Mouse (Mus musculus): ENCODE results near the gene Sptbn2.
"Not testable (repeated sequence)": the region's sequence is repeated elsewhere in the genome, so short reads cannot be mapped to it uniquely, and the experiment has no call there.

The Sptbn2 gene

GRCm38 (mm10) chr19:4729186-4729585 lies 18.2 kb downstream of the Sptbn2 start:
- no peak for DNase-seq

GRCm38 (mm10) chr19:4733052-4733451 lies 22.1 kb downstream of the Sptbn2 start:
- no peak for DNase-seq

DNA sequence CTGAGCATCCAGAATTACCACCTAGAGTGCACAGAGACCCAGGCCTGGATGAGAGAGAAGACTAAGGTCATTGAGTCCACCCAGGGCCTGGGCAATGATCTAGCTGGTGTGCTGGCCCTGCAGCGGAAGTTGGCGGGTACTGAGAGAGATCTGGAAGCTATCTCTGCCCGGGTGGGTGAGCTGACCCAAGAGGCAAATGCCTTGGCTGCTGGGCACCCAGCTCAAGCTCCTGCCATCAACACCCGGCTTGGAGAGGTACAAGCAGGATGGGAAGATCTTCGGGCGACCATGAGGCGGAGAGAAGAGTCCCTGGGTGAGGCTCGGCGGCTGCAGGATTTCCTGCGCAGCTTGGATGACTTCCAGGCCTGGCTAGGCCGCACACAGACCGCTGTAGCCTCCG lies 26.9 kb downstream of the Sptbn2 start:
- no peak for DNase-seq

- no peak for DNase-seq
These were observed 28.1 kb downstream of the Sptbn2 start for GRCm38 (mm10) chr19:4739053-4739452.

GRCm38 (mm10) chr19:4739762-4740161 lies 28.8 kb downstream of the Sptbn2 start:
- no peak for DNase-seq

DNA sequence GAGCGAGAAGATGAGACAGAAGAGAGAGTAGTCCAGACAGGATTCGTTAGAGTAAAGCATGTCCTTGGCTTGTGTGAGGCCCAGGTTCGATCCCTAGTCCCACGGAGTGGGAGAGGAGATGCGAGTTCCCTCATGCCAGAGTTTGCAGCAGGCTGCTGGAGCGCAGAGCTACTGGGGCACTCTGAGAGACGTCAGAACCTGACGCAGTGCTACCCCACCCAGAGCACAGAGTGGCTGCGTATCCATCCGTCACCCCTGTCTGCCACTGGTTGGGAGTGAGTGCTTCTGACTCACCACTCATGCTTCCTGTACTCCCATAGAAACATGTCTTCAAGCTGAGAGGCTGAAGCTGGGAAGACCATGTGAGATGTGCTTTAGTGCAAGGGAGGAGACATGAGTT lies 30.5 kb downstream of the Sptbn2 start:
- no peak for DNase-seq

GRCm38 (mm10) chr19:4742229-4742628 lies 31.3 kb downstream of the Sptbn2 start:
- no peak for DNase-seq

- DNase-seq = peak; percentile 35
These were observed 32.6 kb downstream of the Sptbn2 start for GRCm38 (mm10) chr19:4743524-4743923.

- DNase-seq = no peak
These were observed 33.1 kb downstream of the Sptbn2 start for GRCm38 (mm10) chr19:4744026-4744425.

DNA sequence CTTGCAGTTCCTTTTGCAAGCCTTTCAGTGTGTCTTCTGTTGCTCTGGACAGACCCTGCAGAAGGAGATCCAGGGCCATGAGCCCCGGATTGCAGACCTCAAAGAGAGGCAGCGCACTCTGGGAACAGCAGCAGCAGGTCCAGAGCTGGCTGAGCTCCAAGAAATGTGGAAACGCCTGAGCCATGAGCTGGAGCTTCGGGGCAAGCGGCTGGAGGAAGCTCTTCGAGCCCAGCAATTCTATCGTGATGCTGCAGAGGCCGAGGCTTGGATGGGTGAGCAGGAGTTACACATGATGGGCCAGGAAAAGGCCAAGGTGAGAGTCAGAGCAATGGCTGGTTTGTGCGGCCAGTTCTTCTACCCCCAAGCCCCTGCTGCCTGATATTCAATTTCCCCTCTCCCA lies 34.1 kb downstream of the Sptbn2 start:
- DNase-seq = no peak

DNA sequence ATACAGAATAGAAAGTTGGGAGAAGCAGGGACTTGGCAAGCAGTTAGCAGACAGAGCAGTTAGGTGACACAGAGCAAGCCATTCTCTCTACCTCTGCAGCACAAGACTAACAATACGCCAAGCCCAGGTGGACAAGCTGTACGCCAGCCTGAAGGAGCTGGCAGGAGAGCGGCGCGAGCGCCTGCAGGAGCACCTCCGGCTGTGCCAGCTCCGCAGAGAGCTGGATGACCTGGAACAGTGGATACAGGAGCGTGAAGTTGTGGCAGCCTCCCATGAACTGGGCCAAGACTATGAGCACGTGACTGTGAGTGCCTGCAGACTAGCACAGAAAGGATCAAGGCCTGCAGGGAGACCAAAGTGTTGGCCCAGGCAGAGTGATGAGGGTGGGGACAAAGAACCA lies 34.7 kb downstream of the Sptbn2 start:
- peak; percentile 24 for DNase-seq

GRCm38 (mm10) chr19:4746611-4747010 lies 35.6 kb downstream of the Sptbn2 start:
- no peak for DNase-seq

DNA sequence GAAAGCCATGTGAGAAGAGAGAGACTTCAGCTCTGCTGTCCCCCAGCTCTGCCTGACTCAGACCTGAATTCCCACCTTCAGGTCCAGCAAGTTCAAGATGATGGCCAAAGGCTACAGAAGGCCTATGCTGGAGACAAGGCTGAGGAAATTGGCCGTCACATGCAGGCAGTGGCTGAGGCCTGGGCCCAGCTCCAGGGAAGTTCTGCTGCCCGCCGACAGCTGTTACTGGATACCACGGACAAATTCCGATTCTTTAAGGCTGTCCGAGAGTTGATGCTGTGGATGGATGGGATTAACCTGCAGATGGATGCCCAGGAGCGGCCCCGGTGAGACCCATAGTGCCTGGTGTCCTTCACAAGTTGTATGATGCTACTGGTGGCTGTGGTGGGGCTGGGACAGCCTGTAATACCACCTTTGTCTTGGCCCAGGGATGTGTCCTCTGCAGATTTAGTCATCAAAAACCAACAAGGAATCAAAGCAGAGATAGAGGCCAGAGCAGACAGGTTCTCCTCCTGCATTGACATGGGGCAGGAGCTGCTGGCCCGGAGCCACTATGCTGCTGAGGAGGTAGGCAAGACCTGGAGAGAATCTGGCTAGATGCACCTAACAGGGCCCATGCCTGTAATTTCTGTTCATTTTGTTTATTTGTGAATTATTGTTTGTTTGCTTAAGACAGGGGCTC lies 36.8 kb downstream of the Sptbn2 start:
- no peak for DNase-seq

GRCm38 (mm10) chr19:4748493-4748892 lies 37.5 kb downstream of the Sptbn2 start:
- DNase-seq = no peak

DNA sequence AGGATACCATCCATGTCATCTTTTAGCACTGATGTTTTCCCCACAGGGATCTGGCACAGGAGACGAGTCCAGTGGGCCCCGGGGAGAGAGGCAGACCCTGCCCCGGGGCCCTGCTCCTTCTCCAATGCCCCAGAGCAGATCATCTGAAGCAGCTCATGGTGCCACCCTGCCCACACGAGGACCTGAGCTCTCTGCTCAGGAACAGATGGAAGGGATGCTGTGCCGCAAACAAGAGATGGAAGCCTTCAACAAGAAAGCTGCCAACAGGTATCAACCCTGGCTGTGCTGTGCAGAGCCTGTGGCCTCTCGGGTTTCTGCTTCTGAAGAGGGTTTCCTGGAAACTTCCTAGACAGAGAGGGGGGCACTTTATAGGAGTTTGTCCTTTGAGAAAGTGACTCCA lies 39.0 kb downstream of the Sptbn2 start:
- no peak for DNase-seq

DNA sequence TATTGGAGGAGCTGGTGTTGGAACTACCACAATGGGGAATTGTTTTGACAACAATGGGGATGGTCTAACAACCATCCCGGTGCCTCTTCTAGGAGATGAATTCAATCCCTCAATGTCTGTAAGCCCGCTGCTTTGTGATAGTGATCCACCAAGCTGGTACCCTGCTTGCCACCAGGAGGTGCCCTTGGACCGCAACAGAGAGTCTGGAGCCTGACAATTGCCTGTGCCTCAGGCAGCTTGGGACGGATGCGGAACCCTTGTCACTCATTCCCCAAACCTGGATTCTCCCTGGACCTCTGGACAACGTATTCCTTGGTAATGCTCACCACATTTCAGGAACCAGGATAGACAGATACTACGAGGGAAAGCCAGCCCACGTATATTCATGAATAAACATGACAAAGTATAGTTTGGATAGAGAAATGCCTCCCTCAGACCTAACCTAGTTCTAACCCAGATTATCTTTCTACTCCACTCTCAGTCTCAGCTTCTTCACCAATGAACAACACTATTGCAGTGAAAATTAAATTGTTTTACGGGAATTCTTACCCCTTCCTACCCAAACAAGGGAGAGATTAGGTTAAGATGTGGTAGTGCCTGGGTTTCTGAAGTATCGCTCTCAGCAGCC lies 44.7 kb downstream of the Sptbn2 start:
- DNase-seq = peak; percentile 95

DNA sequence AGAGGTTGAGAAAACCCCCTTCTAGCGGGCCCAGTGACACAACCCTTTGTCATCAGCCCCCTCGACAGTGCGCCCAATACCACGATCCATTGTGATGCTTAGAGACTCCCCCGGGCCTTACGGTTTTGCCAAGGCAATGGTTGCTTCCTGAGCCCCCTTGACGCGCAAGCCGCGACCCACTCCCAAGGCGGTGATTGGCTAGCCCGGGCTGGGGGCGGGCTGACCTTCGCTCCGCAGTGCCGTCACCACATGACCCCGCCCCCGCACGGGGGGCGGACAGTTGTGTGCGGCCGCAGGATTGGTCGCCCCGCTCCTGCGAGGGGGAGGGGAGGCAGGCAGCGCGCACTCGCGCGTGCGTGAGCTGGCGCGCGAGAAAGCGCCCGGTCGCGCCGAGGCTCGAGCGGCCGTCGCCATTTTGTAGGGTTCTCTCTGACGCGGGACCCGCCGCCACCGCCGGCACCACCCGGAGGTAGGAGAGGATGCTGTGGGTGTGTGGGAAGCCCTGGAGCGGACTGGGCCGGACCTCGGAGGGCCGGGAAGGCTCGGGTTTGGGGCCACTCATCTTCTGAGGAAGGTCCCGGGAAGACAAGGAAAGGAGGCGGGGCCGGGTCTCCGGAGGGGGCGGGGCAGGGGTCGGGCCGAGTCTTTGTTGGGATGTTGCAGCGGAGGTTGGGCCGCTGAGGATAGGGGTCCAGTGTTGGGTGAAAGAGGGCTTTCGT lies 45.4 kb downstream of the Sptbn2 start, which contains the start of gene Rbm4b:
Rbm4b (plus strand) TSS at position 305 of the 719 bp plus-strand sequence.
- DNase-seq = peak; percentile 96

- no peak for DNase-seq
These were observed 46.0 kb downstream of the Sptbn2 start for GRCm38 (mm10) chr19:4756921-4757320.

DNA sequence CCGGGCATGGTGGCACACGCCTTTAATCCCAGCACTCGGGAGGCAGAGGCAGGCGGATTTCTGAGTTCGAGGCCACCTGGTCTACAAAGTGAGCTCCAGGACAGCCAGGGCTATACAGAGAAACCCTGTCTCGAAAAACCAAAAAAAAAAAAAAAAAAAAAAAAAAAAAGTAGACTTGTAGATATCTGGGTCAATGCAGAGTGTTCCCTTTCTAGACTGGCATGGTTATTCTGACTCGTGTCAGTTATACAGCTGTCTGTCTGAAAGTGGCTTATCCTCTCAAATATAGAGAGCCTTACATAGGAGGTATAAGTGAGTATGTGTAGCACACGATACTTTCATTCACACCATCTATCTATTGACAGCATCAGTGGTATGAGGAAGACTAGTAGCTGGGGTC lies 49.6 kb downstream of the Sptbn2 start:
- not testable (repeated sequence) for DNase-seq

- DNase-seq = peak; percentile 62
These were observed 51.9 kb downstream of the Sptbn2 start for GRCm38 (mm10) chr19:4762876-4763275.

DNA sequence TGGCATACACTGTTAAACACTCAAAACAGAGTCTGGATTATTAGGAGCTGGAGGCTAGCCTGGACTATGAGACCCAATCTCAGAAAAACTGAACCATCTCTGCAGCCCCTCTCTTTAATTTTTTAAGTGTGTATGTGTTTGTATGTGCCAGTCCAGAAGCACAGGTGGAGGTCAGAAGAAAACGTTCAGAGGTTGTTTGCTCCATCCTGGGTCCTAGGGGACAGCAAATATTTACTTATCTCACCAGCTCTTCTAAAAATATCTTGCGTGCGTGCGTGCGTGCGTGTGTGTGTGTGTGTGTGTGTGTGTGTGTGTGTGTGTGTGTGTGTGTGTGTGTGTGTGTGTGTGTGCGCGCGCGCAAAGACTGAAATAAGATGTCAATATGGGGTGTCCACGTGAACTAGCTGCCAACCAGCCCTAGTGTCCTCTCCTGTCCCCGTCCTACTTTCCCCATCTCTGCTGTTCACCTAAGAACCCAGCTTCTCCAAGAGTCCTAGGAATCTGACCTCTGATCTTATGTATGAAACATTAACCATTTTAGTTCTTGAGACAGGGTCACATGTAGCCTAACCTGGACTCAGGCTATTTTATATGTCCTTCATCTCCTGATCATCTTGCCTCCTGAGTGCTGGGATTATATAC lies 56.7 kb downstream of the Sptbn2 start:
- DNase-seq = peak; percentile 70

DNA sequence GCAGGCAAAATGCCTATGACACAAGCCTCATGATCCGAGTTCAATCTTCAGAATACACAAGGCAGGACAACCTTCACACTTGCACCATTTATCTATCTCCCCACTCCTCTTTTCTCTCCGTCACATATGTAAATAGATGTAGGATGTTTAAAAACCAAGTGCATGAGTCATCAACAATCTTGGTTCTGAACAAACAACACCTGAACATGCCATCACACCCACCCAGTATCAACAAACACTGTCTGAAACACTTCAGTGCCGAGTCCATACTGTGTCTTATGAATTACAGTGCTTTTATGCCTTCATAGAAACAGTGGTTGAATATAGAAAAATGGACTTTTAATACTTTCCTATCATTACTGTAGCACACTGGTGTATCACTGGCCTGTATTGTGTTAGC lies 61.8 kb downstream of the Sptbn2 start:
- DNase-seq = no peak

GRCm38 (mm10) chr19:4782891-4783290 lies 71.9 kb downstream of the Sptbn2 start:
- DNase-seq = peak; percentile 56

GRCm38 (mm10) chr19:4785206-4785605 lies 74.2 kb downstream of the Sptbn2 start:
- no peak for DNase-seq

Data from kidney, adult 9 months (tissue).